Mouse (Mus musculus) adrenal gland, adult 8-10 months (tissue): Measurements from ENCODE around the gene 1700093K21Rik. TPM values are rescaled to one million over a fixed set of nuclear protein-coding genes. Genes with fewer than 3 reads are reported as not detected.
"Not testable (repeated sequence)": the region's sequence is repeated elsewhere in the genome, so short reads cannot be mapped to it uniquely, and the experiment has no call there.

Experiments
- DNase-seq: peaks from one replicate; pipeline ENCODE4 v3.0.0; 2022
- microRNA-seq, 2 experiments: library from miRNA; unstranded; fragments of <30 nt; microRNA quantifications; one replicate each; pipeline ENCODE4 v1.2.0; 2022
- total RNA-seq, 4 experiments: library from RNA; stranded (reverse); gene quantifications; 2 replicates each; pipeline ENCODE4 v1.2.4; 2022

Gene 1700093K21Rik
- under 1 TPM in 1 of 4 experiments, not detected in 3; 0.68 TPM for total RNA-seq

DNA sequence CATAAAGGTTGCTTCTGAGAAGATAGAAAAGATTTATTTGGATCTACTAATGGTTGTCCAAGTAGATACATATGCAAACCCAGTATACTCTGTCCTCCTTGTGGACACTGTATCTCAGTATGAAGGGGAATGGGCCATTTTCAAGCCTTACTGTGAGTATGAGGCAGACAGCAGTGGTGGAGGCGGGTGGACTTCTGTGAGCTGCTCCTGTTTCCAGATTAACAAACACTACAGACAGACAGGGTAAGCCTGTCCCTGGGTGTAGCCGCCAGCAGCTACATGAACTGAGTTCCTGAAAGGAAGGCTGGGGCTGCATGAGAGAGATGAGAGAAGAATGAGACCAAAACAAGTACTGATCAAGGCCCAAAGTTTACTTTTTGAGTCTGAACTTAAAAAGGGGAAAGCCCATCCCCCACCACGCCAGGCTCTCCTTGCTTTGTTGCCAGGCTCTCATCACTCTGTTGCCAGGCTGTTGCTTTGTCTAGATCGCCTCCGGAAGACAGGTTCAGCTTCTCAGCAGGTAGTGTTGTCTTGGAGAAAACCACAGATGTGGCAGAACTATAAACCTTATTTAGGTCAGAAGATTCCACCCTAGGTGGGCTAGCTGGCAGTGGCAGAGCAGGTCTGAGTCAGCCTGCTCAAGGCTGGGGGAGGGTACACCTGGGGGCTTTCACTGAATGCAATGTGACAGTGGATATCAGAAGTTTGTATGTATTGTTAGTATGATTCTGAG, at the start of gene 1700093K21Rik:
Gene 1700093K21Rik, minus strand, starts transcription at position 683 of the 733 bp plus-strand sequence.
- DNase-seq, result no peak

GRCm38 (mm10) chr11:23570130-23570529, 49.2 kb upstream of the 1700093K21Rik start:
- no peak for DNase-seq

- DNase-seq, result peak; percentile 44
Observed at GRCm38 (mm10) chr11:23565761-23566160, 44.8 kb upstream of the 1700093K21Rik start.

DNA sequence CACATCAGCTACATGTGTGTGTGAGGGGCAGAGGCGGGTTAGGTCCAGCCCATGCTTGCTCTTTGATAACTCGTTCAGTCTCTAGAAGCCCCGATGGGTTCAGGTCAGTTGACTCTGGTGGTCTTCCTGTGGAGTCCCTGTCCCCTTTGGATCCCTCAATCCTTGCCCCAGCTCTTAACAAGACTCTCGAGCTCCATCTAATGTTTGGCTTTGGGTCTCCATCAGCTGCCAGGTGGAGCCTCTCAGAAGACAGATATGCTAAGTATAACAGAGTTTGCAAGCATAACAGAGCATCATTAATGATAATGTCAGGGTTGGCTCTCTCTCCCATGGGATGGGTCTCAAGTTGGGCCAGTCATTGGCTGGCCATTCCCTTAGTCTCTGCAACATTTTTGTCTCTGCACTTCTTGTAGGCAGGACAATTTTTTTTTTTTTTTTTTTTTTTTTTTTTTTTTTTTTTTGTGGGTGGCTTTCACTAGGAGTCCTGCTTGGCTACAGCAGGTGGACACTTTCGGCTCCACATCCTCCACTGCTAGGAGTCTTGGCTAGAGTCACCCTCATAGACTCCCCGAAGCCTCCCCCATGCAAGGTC, 36.2 kb upstream of the 1700093K21Rik start:
- no peak for DNase-seq

- no peak for DNase-seq
Observed at GRCm38 (mm10) chr11:23537446-23537845, 16.5 kb upstream of the 1700093K21Rik start.

GRCm38 (mm10) chr11:23518981-23519380, 2.0 kb downstream of the 1700093K21Rik start:
- no peak for DNase-seq

DNA sequence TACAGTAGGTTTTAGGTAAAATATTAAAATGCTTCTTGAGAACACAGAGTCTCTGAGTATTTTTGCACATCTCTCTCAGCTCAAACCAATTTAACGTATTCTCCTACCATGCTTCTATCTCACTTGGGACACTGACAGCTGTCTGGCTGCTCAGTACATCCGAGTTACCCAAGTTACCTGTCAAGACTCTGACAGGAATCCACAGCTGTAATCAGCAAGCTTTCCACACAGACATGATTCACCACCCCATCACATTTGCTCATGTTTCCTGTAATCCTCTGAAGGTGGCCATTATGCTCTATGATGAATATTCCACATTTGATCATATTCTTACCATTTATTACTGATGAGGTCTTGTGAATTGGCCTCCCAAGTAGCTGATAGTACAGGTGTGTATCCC, 5.6 kb downstream of the 1700093K21Rik start:
- DNase-seq, result no peak

DNA sequence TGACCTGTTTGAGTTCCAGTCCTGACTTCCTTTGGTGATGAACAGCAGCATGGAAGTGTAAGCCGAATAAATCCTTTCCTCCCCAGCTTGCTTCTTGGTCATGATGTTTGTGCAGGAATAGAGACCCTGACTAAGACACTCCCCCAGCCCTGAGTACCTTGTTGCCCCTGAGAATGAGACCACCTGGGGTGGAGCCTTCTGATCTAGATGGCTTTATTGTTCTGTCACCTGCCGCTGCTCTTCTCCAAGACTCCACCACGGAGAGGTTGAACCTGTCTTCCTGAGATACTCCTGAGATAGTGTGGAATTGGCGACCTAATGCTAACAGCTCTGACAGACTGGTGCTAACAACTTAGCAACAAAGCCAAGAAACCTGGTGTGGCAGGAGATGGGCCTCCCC, 6.2 kb downstream of the 1700093K21Rik start:
- not testable (repeated sequence) for DNase-seq

- DNase-seq, result not testable (repeated sequence)
Observed at GRCm38 (mm10) chr11:23504801-23505200, 16.2 kb downstream of the 1700093K21Rik start.

- DNase-seq, result no peak
Observed at GRCm38 (mm10) chr11:23498609-23499008, 22.3 kb downstream of the 1700093K21Rik start.

GRCm38 (mm10) chr11:23497718-23498509, 23.0 kb downstream of the 1700093K21Rik start, which contains the start of gene Ahsa2:
TSS of gene Ahsa2 (minus strand) at chr11:23498030.
- DNase-seq, result peak; percentile 96

GRCm38 (mm10) chr11:23497335-23497717, 23.6 kb downstream of the 1700093K21Rik start:
- DNase-seq, result no peak

- DNase-seq, result no peak
Observed at GRCm38 (mm10) chr11:23496661-23497060, 24.3 kb downstream of the 1700093K21Rik start.

- DNase-seq, result no peak
Observed at GRCm38 (mm10) chr11:23495231-23495630, 25.7 kb downstream of the 1700093K21Rik start.

DNA sequence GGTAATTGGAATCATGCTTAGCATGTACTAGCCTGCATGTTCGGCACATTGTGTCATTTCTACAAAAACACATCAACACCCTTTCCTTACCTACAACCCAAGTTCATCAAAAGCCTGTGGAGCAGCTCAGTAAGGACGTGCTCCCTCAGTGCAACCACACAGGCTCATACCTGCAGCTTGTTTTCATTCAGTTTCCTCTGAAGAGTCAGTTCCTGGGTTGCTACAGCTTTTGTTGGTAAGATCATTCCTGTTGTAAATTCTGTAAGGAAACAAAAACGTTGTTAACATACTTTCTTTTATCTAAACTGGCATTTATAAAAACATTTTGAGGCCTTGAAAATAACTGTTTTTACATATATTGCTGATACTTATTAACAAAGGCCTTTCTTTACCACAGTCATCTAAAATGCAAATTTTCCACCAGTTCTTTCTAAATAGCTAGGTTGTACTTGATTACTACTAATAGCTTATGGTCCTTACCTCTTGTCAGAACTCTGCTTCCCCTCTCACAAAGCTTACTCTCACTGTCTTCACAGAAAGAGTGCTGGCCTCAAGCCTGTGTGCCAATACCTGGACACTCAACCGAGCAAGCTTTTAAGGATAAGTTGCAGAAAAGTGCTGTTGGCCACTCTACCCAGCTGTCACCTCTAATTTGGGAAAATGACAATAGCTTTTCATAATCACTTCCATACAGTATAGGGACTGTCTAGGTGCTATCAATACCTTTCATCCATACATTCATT, 28.7 kb downstream of the 1700093K21Rik start:
- no peak for DNase-seq

DNA sequence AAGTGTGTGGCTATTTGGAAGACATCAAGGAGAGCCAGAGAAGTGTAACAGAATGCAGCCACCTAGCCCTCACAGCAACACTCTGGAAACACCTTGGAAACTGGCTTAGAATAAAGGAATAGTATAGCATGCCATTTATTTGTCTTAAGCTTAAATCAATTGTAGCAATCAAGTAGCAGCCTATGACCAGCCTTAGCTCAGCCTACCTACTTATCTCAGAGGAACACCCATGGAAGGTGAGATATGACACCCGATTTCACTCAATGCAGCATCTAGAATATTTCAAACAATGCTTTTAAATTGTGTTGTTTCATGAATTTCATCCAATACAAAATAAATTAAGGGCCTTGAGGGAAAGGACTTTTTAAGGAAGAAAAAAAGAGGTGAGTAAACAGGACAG, 31.0 kb downstream of the 1700093K21Rik start:
- DNase-seq, result no peak

Small RNAs within 50 kb of the gene (microRNA-seq; reads per million reads assigned to microRNA genes)
- gene Gm47279, result 0 reads per million in 2 experiments

Other genes starting within 250 kb of the 1700093K21Rik start
- 10 to 100 TPM; 50.4 to 85.3 (median 65.7) TPM for gene Usp34, start 214.3 kb downstream of the 1700093K21Rik start, total RNA-seq
- 10 to 100 TPM; 54.7 to 99.2 (median 58.5) TPM for gene Ahsa2, start 23.1 kb downstream of the 1700093K21Rik start, total RNA-seq
- 10 to 100 TPM; 13.6 to 17.6 (median 16.3) TPM for gene 0610010F05Rik, start 112.5 kb upstream of the 1700093K21Rik start, total RNA-seq
- gene Pus10, start 144.5 kb upstream of the 1700093K21Rik start, total RNA-seq, result 10 to 100 TPM; 17.4 to 27.4 (median 19.6) TPM
- gene Pex13, start 144.8 kb upstream of the 1700093K21Rik start, total RNA-seq, result 10 to 100 TPM; 39.6 to 65.2 (median 55.0) TPM
- 1 to 10 TPM; 6.9 to 9.1 (median 7.5) TPM for gene Rel, start 249.8 kb upstream of the 1700093K21Rik start, total RNA-seq